Mouse (Mus musculus) stomach, embryonic 16.5 days (tissue): Measurements from ENCODE around the gene Padi2. TPM values are rescaled to one million over a fixed set of nuclear protein-coding genes. Genes with fewer than 3 reads are reported as not detected.

Source experiments
- ATAC-seq: fragments of 200-750 bp; cut with Nextera tagmentation; 2 replicates; pipeline ENCODE4 v1.8.0; 2017; ENCODE audit warnings: moderate number of reproducible peaks, moderate TSS enrichment; ENCODE audit not compliant: insufficient read depth, low FRiP score
- H3K27ac ChIP-seq: fragments of 300-500 bp; sonication (generic); 2 replicates; pipeline ENCODE4 v1.5.1; 2014; ENCODE audit warnings: low read length
- H3K27me3 ChIP-seq: fragments of 300-500 bp; sonication (generic); 2 replicates; pipeline ENCODE4 v1.6.1; 2014; ENCODE audit warnings: low read length, control low read depth, mixed read lengths; ENCODE audit not compliant: control insufficient read depth, insufficient read depth
- H3K36me3 ChIP-seq: fragments of 300-500 bp; sonication (generic); 2 replicates; pipeline ENCODE4 v1.6.1; 2014; ENCODE audit warnings: low read length; ENCODE audit not compliant: control insufficient read depth, insufficient read depth
- H3K4me1 ChIP-seq: fragments of 300-500 bp; sonication (generic); 2 replicates; pipeline ENCODE4 v1.6.1; 2014; ENCODE audit warnings: low read length, control low read depth, mixed read lengths; ENCODE audit not compliant: control insufficient read depth, insufficient read depth
- H3K4me2 ChIP-seq: fragments of 300-500 bp; sonication (generic); 2 replicates; pipeline ENCODE4 v1.6.1; 2014; ENCODE audit warnings: low read depth, low read length, mixed read lengths
- H3K4me3 ChIP-seq: fragments of 300-500 bp; sonication (generic); replicated peaks from 2 replicates; pipeline ENCODE4 v1.5.1; 2014; ENCODE audit warnings: mild to moderate bottlenecking, low read length
- H3K9ac ChIP-seq: fragments of 300-500 bp; sonication (generic); 2 replicates; pipeline ENCODE4 v1.6.1; 2014; ENCODE audit warnings: low read length
- H3K9me3 ChIP-seq: fragments of 300-500 bp; sonication (generic); replicated peaks from 2 replicates; pipeline ENCODE4 v1.6.1; 2016; ENCODE audit warnings: low read length, control low read depth; ENCODE audit not compliant: control insufficient read depth
- WGBS: fragments of 180-500 bp; shearing (Covaris S2); extraction: QIAGEN DNeasy Blood & Tissue Kit; methylation state at CpG from one replicate; pipeline ENCODE4 v1.1.7; 2014; 5-methylcytosine and 5-hydroxymethylcytosine counted together
- polyA plus RNA-seq: library from polyadenylated mRNA; unstranded; fragments of >200 nt; fragmentation: Nextera tagmentation; extraction: Ambion mirVana; gene quantifications from 2 replicates; pipeline ENCODE4 v1.2.1, GENCODE M21; 2015

The Padi2 gene
- polyA plus RNA-seq, 1 experiment from 2014 or later = 3.2 TPM

DNA sequence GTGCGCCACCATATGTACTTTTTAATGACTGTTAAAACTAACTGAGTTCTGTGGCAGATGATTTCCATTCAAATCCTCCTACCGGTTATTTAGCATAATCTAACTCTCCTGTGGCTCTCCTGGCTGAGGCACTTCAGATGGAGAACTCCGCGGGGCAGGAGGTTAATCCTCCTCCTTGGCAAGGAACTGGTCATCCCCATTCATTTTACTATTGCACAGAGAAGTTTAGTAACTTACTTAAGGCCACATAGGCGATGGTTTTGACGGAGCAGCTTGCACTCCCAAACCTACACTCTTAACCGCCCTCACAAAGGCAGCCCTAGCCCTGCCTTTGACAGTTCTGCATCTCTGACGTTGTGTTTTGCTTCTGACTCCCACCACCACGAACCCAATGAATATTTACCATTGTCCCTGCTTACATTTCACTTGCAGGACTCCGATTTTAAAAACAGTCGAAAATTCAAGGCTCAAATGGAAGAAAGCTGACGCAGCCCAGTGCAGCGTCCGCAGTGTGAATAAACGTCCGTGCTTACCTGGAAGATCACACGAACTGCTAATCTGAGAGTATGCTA, 51.1 kb downstream of the Padi2 start:
- no peak overlapping the region for H3K27ac ChIP-seq
- peak overlapping the region; percentile 93 for H3K4me2 ChIP-seq
- H3K4me1 ChIP-seq = peaks cover 14% of the 10 kb centered on the region
- peak overlapping the region; percentile 49 for H3K4me3 ChIP-seq
- H3K27me3 ChIP-seq = no peaks in the 10 kb centered on the region; the same call in 1 of the 2 replicates
- ATAC-seq = no peak
- H3K9me3 ChIP-seq = no peaks in the 10 kb centered on the region
- peak overlapping the region; percentile 73 for H3K9ac ChIP-seq
- H3K36me3 ChIP-seq = no peaks in the 10 kb centered on the region
- whole genome bisulfite sequencing = 10% methylated on average over 17 of the region's 17 CpGs

GRCm38 (mm10) chr4:140957725-140958124, 51.6 kb downstream of the Padi2 start:
- H3K4me2 ChIP-seq = peak overlapping the region; percentile 93
- WGBS = 2% methylated on average over 13 of the region's 13 CpGs
- H3K27ac ChIP-seq = no peak overlapping the region
- H3K9ac ChIP-seq = peak overlapping the region; percentile 73
- H3K4me3 ChIP-seq = peak overlapping the region; percentile 49
- no peaks in the 10 kb centered on the region for H3K36me3 ChIP-seq
- H3K9me3 ChIP-seq = no peaks in the 10 kb centered on the region
- H3K27me3 ChIP-seq = no peaks in the 10 kb centered on the region; the same call in 1 of the 2 replicates
- ATAC-seq = no peak
- H3K4me1 ChIP-seq = peaks cover 19% of the 10 kb centered on the region

DNA sequence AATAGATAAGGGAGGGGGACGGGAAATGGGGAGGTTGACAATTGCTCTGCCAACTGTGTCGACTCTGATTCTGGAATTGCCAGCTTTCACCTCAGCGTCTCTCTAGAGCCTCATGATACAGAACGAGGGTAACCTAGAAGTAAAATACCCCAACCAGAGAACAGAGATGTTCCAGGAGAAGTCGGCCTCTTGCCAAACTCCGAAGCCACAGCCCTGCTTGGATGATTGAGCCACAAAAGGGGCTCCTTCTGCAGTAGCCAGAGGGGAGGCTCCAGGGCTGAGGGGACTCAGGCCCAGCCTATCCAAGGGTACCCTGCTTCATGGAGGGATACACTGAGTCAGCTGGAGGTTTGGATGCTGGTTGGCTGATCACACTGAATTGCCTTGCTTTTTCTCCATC, 52.2 kb downstream of the Padi2 start:
- Histone ChIP-seq H3K27ac (no peak overlapping the region), H3K4me2 (no peak overlapping the region), H3K4me3 (no peak overlapping the region), H3K9ac (no peak overlapping the region), H3K36me3 (no peaks in the 10 kb centered on the region), H3K27me3 (no peaks in the 10 kb centered on the region; the same call in 1 of the 2 replicates), H3K9me3 (no peaks in the 10 kb centered on the region), H3K4me1 (peaks cover 25% of the 10 kb centered on the region)
- whole genome bisulfite sequencing = 59% methylated on average over 6 of the region's 6 CpGs
- no peak for ATAC-seq

DNA sequence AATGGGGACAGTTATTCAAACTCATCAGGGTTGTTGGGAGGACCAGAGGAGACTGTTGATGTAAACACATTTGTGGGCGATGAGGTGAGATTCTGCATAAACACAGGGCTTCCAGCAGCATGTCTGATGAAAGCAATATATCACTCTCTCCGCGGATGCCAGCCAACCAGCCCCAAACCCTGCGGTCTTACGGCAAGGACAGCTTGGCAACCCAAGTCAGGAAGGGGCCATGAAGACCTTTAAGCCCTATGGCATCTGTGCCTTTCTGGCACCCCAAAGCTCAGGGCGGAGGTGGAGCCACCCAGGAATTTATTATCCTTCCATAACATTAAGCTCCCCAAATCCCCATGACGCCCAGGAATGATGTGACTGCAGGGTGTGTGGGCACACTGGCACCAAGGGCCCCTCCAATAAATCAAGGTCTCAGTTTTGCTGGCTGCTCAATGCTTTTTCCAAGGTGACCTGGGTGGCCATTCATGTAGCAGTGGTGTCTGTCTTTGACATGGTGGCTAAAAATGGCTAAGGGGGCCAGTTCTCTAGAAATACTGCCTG, 53.1 kb downstream of the Padi2 start:
- H3K9ac ChIP-seq = no peak overlapping the region; the same call in 1 of the 2 replicates
- H3K27me3 ChIP-seq = no peaks in the 10 kb centered on the region; the same call in 1 of the 2 replicates
- no peaks in the 10 kb centered on the region for H3K9me3 ChIP-seq
- H3K36me3 ChIP-seq = no peaks in the 10 kb centered on the region
- no peak for ATAC-seq
- WGBS = 78% methylated on average over 7 of the region's 7 CpGs
- no peak overlapping the region for H3K4me3 ChIP-seq
- no peak overlapping the region for H3K27ac ChIP-seq
- peaks cover 29% of the 10 kb centered on the region for H3K4me1 ChIP-seq
- no peak overlapping the region for H3K4me2 ChIP-seq

DNA sequence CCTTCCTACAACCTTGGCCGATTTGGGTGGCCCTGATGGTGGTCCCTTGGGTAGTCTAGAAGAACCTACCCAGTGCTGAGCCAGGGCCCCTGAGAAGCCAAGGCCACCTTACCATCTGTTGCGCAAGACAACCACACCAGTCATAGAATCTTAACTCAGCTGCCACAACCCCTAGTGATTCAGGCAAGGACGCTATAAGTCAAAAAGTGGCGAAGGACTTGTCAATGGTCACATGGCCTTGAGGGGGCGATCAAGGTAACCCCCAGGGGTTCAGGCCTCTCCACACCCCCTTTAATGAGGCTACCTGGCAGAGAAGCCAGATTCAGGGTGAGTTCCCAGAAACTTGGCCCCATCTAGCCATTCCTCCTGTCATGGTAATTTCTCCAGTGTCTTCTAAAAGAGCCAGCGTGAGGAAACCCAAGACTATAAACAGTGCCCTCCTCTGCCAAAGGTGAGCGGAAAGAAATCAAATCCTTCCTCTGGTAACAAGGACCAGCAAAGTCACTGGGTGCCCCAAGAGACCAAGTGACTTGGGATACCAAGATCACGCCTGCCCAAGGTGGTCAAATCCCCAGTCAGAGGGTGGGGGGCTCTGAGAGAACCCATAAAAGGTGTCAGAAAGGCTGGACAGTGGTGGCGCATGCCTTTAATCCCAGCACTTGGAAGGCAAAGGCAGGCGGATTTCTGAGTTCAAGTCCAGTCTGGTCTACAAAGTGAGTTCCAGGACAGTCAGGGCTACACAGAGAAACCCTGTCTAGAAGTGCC, 53.8 kb downstream of the Padi2 start:
- ATAC-seq = no peak
- Histone ChIP-seq H3K9ac (no peak overlapping the region), H3K27ac (no peak overlapping the region), H3K27me3 (no peaks in the 10 kb centered on the region; the same call in 1 of the 2 replicates), H3K4me1 (peaks cover 32% of the 10 kb centered on the region), H3K4me3 (no peak overlapping the region), H3K36me3 (no peaks in the 10 kb centered on the region), H3K9me3 (no peaks in the 10 kb centered on the region), H3K4me2 (no peak overlapping the region)
- WGBS = 80% methylated on average over 10 of the region's 10 CpGs

DNA sequence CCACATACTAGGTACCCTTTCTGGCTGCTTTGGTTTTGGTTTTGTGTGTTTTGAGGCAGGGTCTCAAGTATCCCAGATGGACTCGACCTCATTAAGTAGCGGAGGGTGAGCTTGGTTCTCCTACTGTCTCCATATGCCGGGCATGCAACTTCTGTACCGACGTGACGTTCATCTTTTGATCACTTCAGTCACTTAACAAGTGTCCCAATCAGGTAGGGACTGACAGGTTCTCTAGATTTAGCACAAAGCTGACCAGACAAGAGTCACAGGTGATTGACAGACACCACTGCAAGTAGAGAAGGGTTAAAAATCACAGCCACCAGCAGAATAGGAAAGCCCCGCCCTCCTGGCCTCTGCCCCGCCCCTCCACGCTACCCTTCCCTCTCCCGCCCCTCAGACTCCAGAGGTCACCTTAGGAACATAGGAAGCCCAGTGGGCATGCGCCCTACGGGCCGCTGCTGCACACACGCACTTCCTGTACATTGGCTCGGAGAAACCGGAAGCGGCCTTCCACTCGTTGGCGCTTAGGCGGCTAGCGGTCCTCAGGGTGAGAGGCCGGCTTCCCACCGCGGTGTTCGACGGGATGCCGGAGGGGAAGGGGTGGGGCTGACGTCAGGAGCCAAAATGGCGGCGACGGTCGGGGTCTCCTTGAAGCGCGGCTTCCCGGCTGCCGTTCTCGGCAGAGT, 54.8 kb downstream of the Padi2 start, which contains the start of gene Sdhb:
Gene Sdhb, plus strand, starts transcription at position 423 of the 686 bp plus-strand sequence.
- WGBS = 1% methylated on average over 37 of the region's 37 CpGs
- peak; percentile 96 for ATAC-seq
- no peaks in the 10 kb centered on the region for H3K9me3 ChIP-seq
- H3K9ac ChIP-seq = peak within 1 kb of the TSS; percentile 95
- H3K4me1 ChIP-seq = peaks cover 32% of the 10 kb centered on the region
- H3K4me3 ChIP-seq = peak within 1 kb of the TSS; percentile 82
- H3K36me3 ChIP-seq = no peaks in the 10 kb centered on the region
- H3K27ac ChIP-seq = peak within 1 kb of the TSS; percentile 85
- no peaks in the 10 kb centered on the region; the same call in 1 of the 2 replicates for H3K27me3 ChIP-seq
- H3K4me2 ChIP-seq = peak within 1 kb of the TSS; percentile 93

DNA sequence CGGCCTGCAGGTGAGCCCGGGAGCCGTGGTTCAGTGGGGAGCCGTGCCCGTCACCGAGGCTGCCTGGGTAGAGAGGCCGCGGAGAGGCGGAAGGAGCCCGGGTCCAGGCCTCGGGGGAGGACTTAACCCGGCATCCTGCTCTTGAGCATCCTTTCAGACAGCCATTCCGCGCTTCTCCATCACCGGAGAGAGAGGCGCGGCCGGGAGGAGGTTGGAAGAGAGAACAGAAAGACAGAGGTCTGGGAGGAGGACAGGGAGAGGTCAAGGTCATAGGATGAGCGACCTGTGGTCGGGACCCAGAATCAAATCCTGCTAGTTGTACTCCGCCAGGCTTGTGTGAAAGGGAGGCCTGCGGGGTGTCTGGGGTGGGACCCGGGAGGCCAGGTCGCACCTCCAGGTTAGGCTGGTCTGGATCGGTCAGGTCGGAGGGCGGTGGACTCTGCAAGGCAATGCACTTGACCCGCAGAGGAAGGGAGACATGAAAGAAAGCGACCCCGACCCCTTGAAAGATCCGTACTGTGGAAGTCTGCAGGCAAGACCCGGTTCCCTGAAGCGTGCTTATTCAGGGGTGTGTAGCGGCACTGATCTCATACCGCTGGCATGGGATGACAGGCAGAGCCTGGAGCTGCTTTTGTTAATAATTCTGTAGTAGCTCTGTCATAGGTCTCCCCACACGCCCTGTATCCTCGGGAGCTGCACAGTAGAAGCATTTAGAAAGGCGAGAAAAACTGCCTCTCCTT, 55.5 kb downstream of the Padi2 start:
- Histone ChIP-seq H3K4me1 (peaks cover 31% of the 10 kb centered on the region), H3K36me3 (peaks cover 5% of the 10 kb centered on the region; the same call in 1 of the 2 replicates), H3K9ac (peak overlapping the region; percentile 95), H3K9me3 (no peaks in the 10 kb centered on the region), H3K4me3 (peak overlapping the region; percentile 82), H3K27me3 (no peaks in the 10 kb centered on the region; the same call in 1 of the 2 replicates), H3K27ac (peak overlapping the region; percentile 85), H3K4me2 (peak overlapping the region; percentile 93)
- no peak for ATAC-seq
- WGBS = under 1% methylated on average over 38 of the region's 38 CpGs

- H3K36me3 ChIP-seq = peaks cover 9% of the 10 kb centered on the region
- WGBS = 65% methylated on average over 8 of the region's 8 CpGs
Measured at GRCm38 (mm10) chr4:140962207-140962909, 56.2 kb downstream of the Padi2 start.

More at GRCm38 (mm10) chr4:140962207-140962909, 56.2 kb downstream of the Padi2 start:
- Histone ChIP-seq H3K4me1 (peaks cover 28% of the 10 kb centered on the region), H3K4me3 (peak overlapping the region; percentile 82), H3K27ac (peak overlapping the region; percentile 85), H3K4me2 (peak overlapping the region; percentile 93), H3K9me3 (no peaks in the 10 kb centered on the region), H3K27me3 (no peaks in the 10 kb centered on the region), H3K9ac (peak overlapping the region; percentile 95)
- no peak for ATAC-seq
